Mouse (Mus musculus) MEL (cell line): Measurements from ENCODE around the gene Slc35e3. TPM values are rescaled to one million over a fixed set of nuclear protein-coding genes. Genes with fewer than 3 reads are reported as not detected.

Experiments used
- DNase-seq: peaks from one replicate; pipeline ENCODE4 v3.0.0; 2011; ENCODE audit warnings: low read depth, low spot score
- H3K27ac ChIP-seq: 2 replicates; pipeline ENCODE4 v1.5.1; 2012; ENCODE audit warnings: low read depth, mild to moderate bottlenecking, control low read depth, low read length, moderate library complexity; ENCODE audit not compliant: control insufficient read depth
- H3K27me3 ChIP-seq, 2 experiments: fragments of 150-350 bp in 1 of 2; sonication (generic) in 1 of 2; 2 replicates each; pipeline ENCODE4 v1.6.1; 2012; ENCODE audit warnings: low read length in 2 of 2, mild to moderate bottlenecking in 2 of 2, improper control_type of control experiment in 1 of 2, moderate library complexity in 1 of 2; ENCODE audit not compliant: insufficient read depth in 2 of 2, control insufficient read depth in 1 of 2
- H3K36me3 ChIP-seq, 2 experiments: 2 replicates each; pipeline ENCODE4 v1.6.1; 2012 to 2014; ENCODE audit warnings: low read length in 2 of 2, improper control_type of control experiment in 1 of 2, inconsistent platforms in 1 of 2, mild to moderate bottlenecking in 1 of 2; ENCODE audit not compliant: insufficient read depth in 2 of 2, control insufficient read depth in 1 of 2
- H3K4me1 ChIP-seq, 2 experiments: fragments of 150-350 bp in 1 of 2; sonication (generic) in 1 of 2; 2 replicates each; pipeline ENCODE4 v1.6.1; 2012; ENCODE audit warnings: low read length in 2 of 2, improper control_type of control experiment in 1 of 2, mild to moderate bottlenecking in 1 of 2; ENCODE audit not compliant: insufficient read depth in 2 of 2, control insufficient read depth in 1 of 2
- H3K4me3 ChIP-seq, 2 experiments: fragments of 150-350 bp in 1 of 2; sonication (generic) in 1 of 2; 2 replicates each; pipeline ENCODE4 v1.5.1; 2012; ENCODE audit warnings: low read depth in 2 of 2, low read length in 2 of 2, mild to moderate bottlenecking in 2 of 2, moderate library complexity in 2 of 2, control low read depth in 1 of 2, improper control_type of control experiment in 1 of 2; ENCODE audit not compliant: control insufficient read depth in 1 of 2, insufficient read depth in 1 of 2
- H3K79me2 ChIP-seq: 2 replicates; pipeline ENCODE4 v1.6.1; 2012; ENCODE audit warnings: mild to moderate bottlenecking, low read length, moderate library complexity; ENCODE audit not compliant: control insufficient read depth, poor library complexity, insufficient read depth
- H3K9ac ChIP-seq: 2 replicates; pipeline ENCODE4 v1.6.1; 2012; ENCODE audit warnings: low read depth, mild to moderate bottlenecking, control low read depth, low read length, moderate library complexity; ENCODE audit not compliant: control insufficient read depth, poor library complexity, severe bottlenecking
- H3K9me3 ChIP-seq: fragments of 150-350 bp; sonication (generic); replicated peaks from 2 replicates; pipeline ENCODE4 v1.6.1; 2012; ENCODE audit warnings: mild to moderate bottlenecking, low read length, improper control_type of control experiment, moderate library complexity; ENCODE audit not compliant: insufficient read depth
- CHD2 ChIP-seq: IDR thresholded peaks from 2 replicates; pipeline ENCODE4 v1.6.1; 2011; ENCODE audit warnings: low read length, improper control_type of control experiment
- E2F4 ChIP-seq: IDR thresholded peaks from 2 replicates; pipeline ENCODE4 v1.6.1; 2011; ENCODE audit warnings: low read depth, low read length, improper control_type of control experiment, borderline replicate concordance
- ELF1 ChIP-seq: IDR thresholded peaks from 2 replicates; pipeline ENCODE4 v1.6.1; 2014; ENCODE audit warnings: low read depth, mild to moderate bottlenecking, inconsistent platforms, low read length, improper control_type of control experiment, moderate library complexity
- GABPA ChIP-seq: IDR thresholded peaks from 2 replicates; pipeline ENCODE4 v1.6.1; 2012; ENCODE audit warnings: low read depth, mild to moderate bottlenecking, inconsistent platforms, low read length, improper control_type of control experiment, moderate library complexity
- HCFC1 ChIP-seq: IDR thresholded peaks from 2 replicates; pipeline ENCODE4 v1.6.1; 2012; ENCODE audit warnings: low read depth, mild to moderate bottlenecking, inconsistent platforms, low read length, improper control_type of control experiment, moderate library complexity
- JUND ChIP-seq: IDR thresholded peaks from 2 replicates; pipeline ENCODE4 v1.6.1; 2011; ENCODE audit warnings: low read depth, mild to moderate bottlenecking, improper control_type of control experiment, low read length
- KAT2A ChIP-seq: conservative IDR thresholded peaks from 2 replicates; pipeline ENCODE4 v1.6.1; 2012; ENCODE audit warnings: low read depth, low read length, improper control_type of control experiment, inconsistent platforms
- MAX ChIP-seq: IDR thresholded peaks from 2 replicates; pipeline ENCODE4 v1.6.1; 2011; ENCODE audit warnings: low read length, improper control_type of control experiment
- MEF2A ChIP-seq: IDR thresholded peaks from 2 replicates; pipeline ENCODE4 v1.6.1; 2014; ENCODE audit warnings: low read depth, mild to moderate bottlenecking, inconsistent platforms, low read length, improper control_type of control experiment; ENCODE audit not compliant: poor library complexity, insufficient replicate concordance, severe bottlenecking; ENCODE audit errors: extremely low read depth
- MXI1 ChIP-seq: IDR thresholded peaks from 2 replicates; pipeline ENCODE4 v1.6.1; 2011; ENCODE audit warnings: mild to moderate bottlenecking, low read depth, low read length, improper control_type of control experiment
- MYB ChIP-seq: IDR thresholded peaks from 2 replicates; pipeline ENCODE4 v1.6.1; 2011; ENCODE audit warnings: mild to moderate bottlenecking, low read depth, low read length, improper control_type of control experiment
- MYC ChIP-seq: IDR thresholded peaks from 2 replicates; pipeline ENCODE4 v1.6.1; 2011; ENCODE audit warnings: low read depth, mild to moderate bottlenecking, low read length, improper control_type of control experiment, moderate library complexity
- NELFE ChIP-seq: IDR thresholded peaks from 2 replicates; pipeline ENCODE4 v1.6.1; 2011; ENCODE audit warnings: low read depth, low read length, improper control_type of control experiment
- NRF1 ChIP-seq: IDR thresholded peaks from 2 replicates; pipeline ENCODE4 v1.6.1; 2014; ENCODE audit warnings: low read depth, mild to moderate bottlenecking, inconsistent platforms, low read length, improper control_type of control experiment, moderate library complexity; ENCODE audit not compliant: poor library complexity, insufficient read depth, severe bottlenecking
- POLR2A ChIP-seq, 2 experiments: IDR thresholded peaks; 2 replicates each; pipeline ENCODE4 v1.6.1; 2011 to 2012; ENCODE audit warnings: low read length in 2 of 2, mild to moderate bottlenecking in 2 of 2, control low read depth in 1 of 2, improper control_type of control experiment in 1 of 2, low read depth in 1 of 2, moderate library complexity in 1 of 2; ENCODE audit not compliant: control insufficient read depth in 1 of 2, insufficient read depth in 1 of 2, poor library complexity in 1 of 2
- RCOR1 ChIP-seq: IDR thresholded peaks from 2 replicates; pipeline ENCODE4 v1.6.1; 2012; ENCODE audit warnings: low read depth, mild to moderate bottlenecking, inconsistent platforms, low read length, improper control_type of control experiment
- SIN3A ChIP-seq: IDR thresholded peaks from 2 replicates; pipeline ENCODE4 v1.6.1; 2012; ENCODE audit warnings: low read length, improper control_type of control experiment, inconsistent platforms
- TBP ChIP-seq: IDR thresholded peaks from 2 replicates; pipeline ENCODE4 v1.8.0; 2011; ENCODE audit warnings: low read depth, low read length, improper control_type of control experiment
- UBTF ChIP-seq: IDR thresholded peaks from 2 replicates; pipeline ENCODE4 v1.6.1; 2012; ENCODE audit warnings: low read depth, mild to moderate bottlenecking, inconsistent platforms, low read length, improper control_type of control experiment, moderate library complexity, borderline replicate concordance; ENCODE audit not compliant: insufficient read depth
- USF2 ChIP-seq, 2 experiments: IDR thresholded peaks; 2 replicates each; pipeline ENCODE4 v1.6.1; 2011 to 2012; ENCODE audit warnings: improper control_type of control experiment in 2 of 2, low read length in 2 of 2, borderline replicate concordance in 1 of 2, inconsistent platforms in 1 of 2, low read depth in 1 of 2, mild to moderate bottlenecking in 1 of 2; ENCODE audit not compliant: insufficient read depth in 1 of 2
- ZC3H11A ChIP-seq: IDR thresholded peaks from 2 replicates; pipeline ENCODE4 v1.6.1; 2012; ENCODE audit warnings: low read depth, mild to moderate bottlenecking, inconsistent platforms, low read length, improper control_type of control experiment
- ZKSCAN1 ChIP-seq: IDR thresholded peaks from 2 replicates; pipeline ENCODE4 v1.6.1; 2012; ENCODE audit warnings: low read depth, mild to moderate bottlenecking, inconsistent platforms, low read length, improper control_type of control experiment, moderate library complexity
- ZMIZ1 ChIP-seq: IDR thresholded peaks from 2 replicates; pipeline ENCODE4 v1.6.1; 2012; ENCODE audit warnings: low read depth, mild to moderate bottlenecking, inconsistent platforms, low read length, improper control_type of control experiment, moderate library complexity
- ZNF384 ChIP-seq: IDR thresholded peaks from 2 replicates; pipeline ENCODE4 v1.6.1; 2012; ENCODE audit warnings: low read depth, mild to moderate bottlenecking, inconsistent platforms, low read length, improper control_type of control experiment
- polyA plus RNA-seq, 2 experiments: library from polyadenylated mRNA; stranded (reverse) in 1 of 2; unstranded in 1 of 2; fragments of >175 nt in 1 of 2; fragments of >200 nt in 1 of 2; gene quantifications; 2 replicates each; pipeline versions ENCODE4 v1.2.1 to v1.2.4; 2012; ENCODE audit warnings: low replicate concordance in 2 of 2, low read depth in 1 of 2; ENCODE audit not compliant: insufficient read length in 2 of 2, insufficient read depth in 1 of 2, missing spikeins in 1 of 2
- total RNA-seq: library from RNA; depleted of rRNA; stranded (reverse); fragments of 300-350 nt; gene quantifications from 2 replicates; pipeline ENCODE4 v1.2.3, GENCODE M21; 2012

The Slc35e3 gene
- total and polyA plus RNA-seq, 3 experiments: 3.7 to 7.4 TPM; not detected in 1

DNA sequence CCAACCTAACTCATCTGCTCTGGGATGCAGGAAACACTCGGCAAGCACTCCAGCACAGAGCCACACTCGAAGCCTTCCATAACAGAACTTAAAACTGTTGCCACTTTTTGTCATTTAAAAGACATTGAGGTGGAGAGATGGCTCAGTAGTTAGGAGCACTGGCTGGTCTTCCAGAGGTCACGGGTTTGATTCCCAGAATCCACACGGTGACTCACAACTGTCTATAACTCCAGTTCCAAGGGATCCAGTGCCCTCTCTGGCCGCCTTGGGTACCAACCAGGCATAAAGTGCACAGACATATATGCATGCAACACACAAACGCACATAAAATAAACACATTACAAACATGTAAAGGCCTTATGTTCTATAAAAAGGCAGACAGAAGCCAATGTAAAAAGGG is 15.4 kb upstream of the Slc35e3 start (continued):
- TF ChIP-seq ZNF384: no peak
- TF ChIP-seq KAT2A: no peak
- TF ChIP-seq, all 39 proteins: peak for 0

DNA sequence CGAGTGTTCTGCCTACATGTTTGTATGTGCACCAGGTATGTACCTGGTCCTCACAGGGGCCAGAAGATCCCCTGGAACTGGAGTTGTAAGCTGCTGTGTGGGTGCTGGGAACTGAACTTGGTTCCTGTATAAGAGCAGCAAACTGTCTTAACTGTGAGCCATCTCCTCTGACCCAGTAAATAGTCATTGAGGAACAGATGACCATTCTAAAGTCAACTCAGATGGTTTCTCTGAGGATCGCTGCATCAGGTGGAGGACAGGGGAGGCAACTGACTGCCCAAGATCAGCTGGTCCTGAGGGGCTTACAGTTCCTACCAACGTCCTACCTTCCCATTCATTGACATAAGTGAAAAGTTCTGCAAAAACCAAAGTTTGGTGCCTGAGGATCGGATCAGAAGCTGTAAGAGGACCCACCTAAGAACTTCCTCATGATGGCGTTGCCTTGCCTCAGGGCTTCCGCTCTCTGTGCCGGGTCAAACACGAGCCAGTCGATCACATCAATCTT is 14.7 kb upstream of the Slc35e3 start:
- no peak overlapping the region for H3K9ac ChIP-seq
- TF ChIP-seq GABPA: no peak
- TF ChIP-seq ZKSCAN1: no peak
- TF ChIP-seq NRF1: no peak
- TF ChIP-seq NELFE: no peak
- TF ChIP-seq SIN3A: no peak
- TF ChIP-seq MYB: no peak
- no peak for TF ChIP-seq MYC
- no peak for TF ChIP-seq MAX
- TF ChIP-seq, all 39 proteins: peak for 0
- no peak overlapping the region for H3K27ac ChIP-seq
- no peaks in the 10 kb centered on the region for H3K9me3 ChIP-seq
- peaks cover 0 to 31% of the 10 kb centered on the region in 2 experiments; a peak in 2 of 4 replicates for H3K36me3 ChIP-seq
- H3K79me2 ChIP-seq: no peaks in the 10 kb centered on the region
- no peak for DNase-seq
- no peak overlapping the region for H3K4me3 ChIP-seq
- H3K4me1 ChIP-seq: no peaks in the 10 kb centered on the region
- no peaks in the 10 kb centered on the region for H3K27me3 ChIP-seq

DNA sequence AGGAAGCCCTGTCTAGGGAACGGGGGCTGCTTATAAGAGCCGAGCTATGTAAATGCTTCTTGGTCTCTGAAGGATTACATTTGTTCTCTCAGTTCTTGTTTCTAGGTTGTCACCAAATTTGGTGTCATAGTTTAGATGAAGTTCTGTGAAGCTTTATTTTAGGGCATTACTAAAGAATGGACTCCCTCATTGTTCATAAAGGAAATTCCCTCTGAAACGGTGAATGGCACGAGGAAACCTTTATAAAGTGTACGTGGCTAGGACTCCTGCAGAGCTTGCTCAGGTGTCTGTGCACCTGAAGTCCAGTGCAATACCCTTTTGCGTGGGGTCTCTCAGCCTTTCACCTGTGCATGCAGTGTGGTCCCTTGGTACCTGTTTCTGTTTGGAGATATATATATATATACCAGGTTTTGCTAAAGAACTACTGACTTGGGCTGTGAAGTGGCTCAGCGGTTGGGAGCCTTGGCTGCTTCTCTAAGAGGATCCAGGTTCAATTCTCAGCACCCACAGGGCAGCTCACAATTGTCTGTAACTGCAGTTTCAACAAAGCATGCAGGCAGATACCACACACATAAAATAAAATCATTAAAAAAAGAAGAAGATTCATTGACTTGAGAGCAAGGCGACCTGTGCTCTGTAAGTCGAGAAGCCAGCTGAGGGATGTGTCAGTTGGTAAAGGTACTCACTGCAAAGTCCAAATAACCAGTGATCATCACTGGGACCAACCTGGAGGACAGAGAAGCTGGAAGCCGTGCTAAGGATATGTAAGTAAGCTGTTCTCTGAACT is 13.9 kb upstream of the Slc35e3 start:
- TF ChIP-seq POLR2A (IDR thresholded peaks at IDR 0.05; ENCODE audit: control insufficient read depth in 1 of 2, insufficient read depth in 1 of 2, low read depth in 1 of 2, low read length in 2 of 2, poor library complexity in 1 of 2) (no peak), ZC3H11A (no peak), SIN3A (no peak), USF2 (IDR thresholded peaks at IDR 0.05; ENCODE audit: borderline replicate concordance in 1 of 2, insufficient read depth in 1 of 2, low read depth in 1 of 2, low read length in 2 of 2) (no peak), UBTF (no peak), JUND (no peak), MXI1 (no peak), CHD2 (no peak), ZMIZ1 (no peak), ZNF384 (no peak), TBP (no peak), RCOR1 (no peak), MEF2A (no peak), HCFC1 (no peak), ELF1 (no peak), E2F4 (no peak), ZKSCAN1 (no peak)
- no peaks in the 10 kb centered on the region for H3K27me3 ChIP-seq
- no peak overlapping the region for H3K27ac ChIP-seq
- no peak overlapping the region for H3K9ac ChIP-seq
- H3K9me3 ChIP-seq: no peaks in the 10 kb centered on the region
- peaks cover 0 to 29% of the 10 kb centered on the region in 2 experiments; a peak in 2 of 4 replicates for H3K36me3 ChIP-seq
- H3K79me2 ChIP-seq: no peaks in the 10 kb centered on the region
- no peak for DNase-seq
- H3K4me3 ChIP-seq: no peak overlapping the region
- no peaks in the 10 kb centered on the region for H3K4me1 ChIP-seq
